Mouse (Mus musculus) megakaryocyte, embryonic 14.5 days (primary cell): ENCODE measurements around the gene Gm9821. TPM values are rescaled to one million over a fixed set of nuclear protein-coding genes. Genes with fewer than 3 reads are reported as not detected.

ENCODE experiments used
- H3K27me3 ChIP-seq: replicated peaks from 2 replicates; pipeline ENCODE3; 2012; ENCODE audit warnings: inconsistent platforms
- H3K36me3 ChIP-seq: replicated peaks from 2 replicates; pipeline ENCODE3; 2012; ENCODE audit warnings: low read length, inconsistent platforms, mixed read lengths
- H3K4me1 ChIP-seq: 2 replicates; pipeline ENCODE4 v1.6.1; 2012; ENCODE audit warnings: inconsistent platforms
- H3K4me3 ChIP-seq: replicated peaks from 2 replicates; pipeline ENCODE3; 2012; ENCODE audit warnings: moderate library complexity, mild to moderate bottlenecking, inconsistent platforms
- H3K9me3 ChIP-seq: 2 replicates; pipeline ENCODE4 v1.6.1; 2012; ENCODE audit warnings: inconsistent platforms
- FLI1 ChIP-seq: IDR thresholded peaks from 2 replicates; pipeline ENCODE4 v1.6.1; 2012; ENCODE audit warnings: low read length, inconsistent platforms, mixed read lengths
- GATA1 ChIP-seq: IDR thresholded peaks from 3 replicates; pipeline ENCODE4 v1.6.1; 2012; ENCODE audit warnings: mixed read lengths, low read length, inconsistent platforms, borderline replicate concordance
- polyA plus RNA-seq: library from polyadenylated mRNA; stranded (reverse); fragments of >175 nt; gene quantifications from 2 replicates; pipeline ENCODE4 v1.2.3, GENCODE M21; 2012; ENCODE audit warnings: low replicate concordance; ENCODE audit not compliant: insufficient read depth

Gm9821 gene
- polyA plus RNA-seq, 1 experiment: not detected

- Histone ChIP-seq H3K4me3 (peak overlapping the region; percentile 92), H3K36me3 (peaks cover 13% of the 10 kb centered on the region), H3K27me3 (peaks cover 9% of the 10 kb centered on the region), H3K4me1 (peaks cover 76% of the 10 kb centered on the region), H3K9me3 (no peaks in the 10 kb centered on the region)
- TF ChIP-seq GATA1: no peak
- TF ChIP-seq FLI1: peak; percentile 13; the same call in 1 of the 2 replicates
These were observed 19.9 kb downstream of the Gm9821 start for GRCm38 (mm10) chr2:91965417-91965816.

GRCm38 (mm10) chr2:91966367-91966766 lies 20.9 kb downstream of the Gm9821 start:
- peaks cover 5% of the 10 kb centered on the region for H3K36me3 ChIP-seq
- TF ChIP-seq FLI1 (no peak), GATA1 (no peak)
- H3K4me3 ChIP-seq: peak overlapping the region; percentile 19
- peaks cover 15% of the 10 kb centered on the region for H3K27me3 ChIP-seq
- no peaks in the 10 kb centered on the region for H3K9me3 ChIP-seq
- H3K4me1 ChIP-seq: peaks cover 76% of the 10 kb centered on the region

GRCm38 (mm10) chr2:91967962-91968361 lies 22.5 kb downstream of the Gm9821 start:
- H3K36me3 ChIP-seq: no peaks in the 10 kb centered on the region
- H3K27me3 ChIP-seq: peaks cover 27% of the 10 kb centered on the region
- no peaks in the 10 kb centered on the region for H3K9me3 ChIP-seq
- TF ChIP-seq FLI1 (no peak), GATA1 (no peak)
- peaks cover 73% of the 10 kb centered on the region for H3K4me1 ChIP-seq
- no peak overlapping the region for H3K4me3 ChIP-seq

- Histone ChIP-seq H3K4me3 (peak overlapping the region; percentile 81), H3K9me3 (no peaks in the 10 kb centered on the region), H3K36me3 (no peaks in the 10 kb centered on the region), H3K4me1 (peaks cover 65% of the 10 kb centered on the region), H3K27me3 (peaks cover 62% of the 10 kb centered on the region)
- no peak for TF ChIP-seq GATA1
- TF ChIP-seq FLI1: no peak
These were observed 26.0 kb downstream of the Gm9821 start for GRCm38 (mm10) chr2:91971231-91972097.

- Histone ChIP-seq H3K4me3 (peak overlapping the region; percentile 81), H3K27me3 (peaks cover 69% of the 10 kb centered on the region), H3K9me3 (no peaks in the 10 kb centered on the region)
These were observed 26.6 kb downstream of the Gm9821 start for GRCm38 (mm10) chr2:91972121-91972566.

GRCm38 (mm10) chr2:91973416-91974135 lies 28.1 kb downstream of the Gm9821 start:
- Histone ChIP-seq H3K9me3 (no peaks in the 10 kb centered on the region), H3K36me3 (no peaks in the 10 kb centered on the region), H3K4me1 (peaks cover 56% of the 10 kb centered on the region), H3K27me3 (peaks cover 82% of the 10 kb centered on the region), H3K4me3 (no peak overlapping the region)
- TF ChIP-seq GATA1 (no peak), FLI1 (no peak)

More at GRCm38 (mm10) chr2:91972121-91972566, 26.6 kb downstream of the Gm9821 start:
- peaks cover 58% of the 10 kb centered on the region for H3K4me1 ChIP-seq
- no peaks in the 10 kb centered on the region for H3K36me3 ChIP-seq
- TF ChIP-seq FLI1: no peak
- no peak for TF ChIP-seq GATA1

- TF ChIP-seq GATA1: no peak
- TF ChIP-seq FLI1: no peak
- peaks cover 87% of the 10 kb centered on the region for H3K27me3 ChIP-seq
- H3K36me3 ChIP-seq: no peaks in the 10 kb centered on the region
- peak within 1 kb of the TSS; percentile 83 for H3K4me3 ChIP-seq
- no peaks in the 10 kb centered on the region for H3K9me3 ChIP-seq
- peaks cover 68% of the 10 kb centered on the region for H3K4me1 ChIP-seq
These were observed 30.4 kb downstream of the Gm9821 start, which contains the start of gene Dgkz for GRCm38 (mm10) chr2:91975581-91976541. TSS of gene Dgkz (minus strand) at chr2:91975864.

- TF ChIP-seq FLI1: no peak
- no peak for TF ChIP-seq GATA1
- peaks cover 71% of the 10 kb centered on the region for H3K27me3 ChIP-seq
- peaks cover 67% of the 10 kb centered on the region for H3K4me1 ChIP-seq
- peaks cover 5% of the 10 kb centered on the region for H3K36me3 ChIP-seq
- no peaks in the 10 kb centered on the region for H3K9me3 ChIP-seq
- H3K4me3 ChIP-seq: no peak overlapping the region
These were observed 32.5 kb downstream of the Gm9821 start for GRCm38 (mm10) chr2:91977960-91978359.

- Histone ChIP-seq H3K4me1 (peaks cover 72% of the 10 kb centered on the region), H3K9me3 (no peaks in the 10 kb centered on the region), H3K27me3 (peaks cover 65% of the 10 kb centered on the region), H3K36me3 (peaks cover 10% of the 10 kb centered on the region), H3K4me3 (no peak overlapping the region)
- TF ChIP-seq FLI1 (no peak), GATA1 (no peak)
These were observed 33.0 kb downstream of the Gm9821 start for GRCm38 (mm10) chr2:91978547-91978946.
